Mouse (Mus musculus) heart, adult 2 months (tissue): ENCODE data around the gene Rasl12.

Experiments used
- CTCF ChIP-seq: fragments of 200-600 bp; IDR thresholded peaks from 2 replicates; pipeline ENCODE4 v1.8.1; 2022; ENCODE audit warnings: antibody characterized with exemption, mild to moderate bottlenecking, moderate library complexity
- EP300 ChIP-seq: fragments of 200-500 bp; IDR thresholded peaks from 2 replicates; pipeline ENCODE4 v1.6.1; 2011; ENCODE audit warnings: low read depth, low read length, control low read depth; ENCODE audit not compliant: insufficient read depth

GRCm38 (mm10) chr9:65382031-65382750 is 16.1 kb upstream of the Rasl12 start:
- TF ChIP-seq CTCF (no peak), EP300 (no peak)
